ENCODE assay signal across 24 mouse cellular contexts in genomic region chr19:43617761-43618349, GRCm38 (mm10). TPM values are rescaled to one million over a fixed set of nuclear protein-coding genes. Genes with fewer than 3 reads are reported as not detected.
A peak's percentile ranks its signal among the peaks of the same experiment; 100 is the strongest.
DNase-seq lines count a peak whose midpoint lies in the region; ATAC-seq lines count a peak whose summit lies in the region.
"Had no signal": no experiment of that assay in that cellular context is flagged by ENCODE, and none has a peak within 500 bp of the region (broad histone marks: within the 10 kb centered on the region; RNA-seq: fewer than 3 reads in every experiment).

No protein-coding gene starts in this region.

- H3K4me2 ChIP-seq in midbrain, embryonic 11.5 days, result no peak overlapping the region
- H3K4me2 ChIP-seq in intestine, embryonic 15.5 days (replicated peaks), result peak overlapping the region; percentile 85
- H3K4me2 ChIP-seq: embryonic facial prominence, embryonic 12.5 days; embryonic facial prominence, embryonic 15.5 days; heart, embryonic 11.5 days had no signal

- 40% methylated on average over 10 of the region's 10 CpGs for WGBS in midbrain, embryonic 11.5 days
- WGBS in midbrain, embryonic 10.5 days, result 19% methylated on average over 10 of the region's 10 CpGs
- 46% methylated on average over 10 of the region's 10 CpGs for WGBS in intestine, embryonic 15.5 days
- WGBS in limb, embryonic 10.5 days, result 38% methylated on average over 10 of the region's 10 CpGs

- H3K4me3 ChIP-seq in midbrain, embryonic 11.5 days (ENCODE audit: low read depth, low read length), result no peak overlapping the region
- H3K4me3 ChIP-seq in midbrain, embryonic 10.5 days, result no peak overlapping the region
- H3K4me3 ChIP-seq in intestine, embryonic 15.5 days (replicated peaks), result peak overlapping the region; percentile 0; the same call in 1 of the 2 replicates
- H3K4me3 ChIP-seq in limb, embryonic 10.5 days, result no peak overlapping the region
- H3K4me3 ChIP-seq: embryonic facial prominence, embryonic 12.5 days; embryonic facial prominence, embryonic 15.5 days; heart, adult 2 months had no signal

- ATAC-seq in midbrain, embryonic 11.5 days (ENCODE audit: low FRiP score), result no peak
- no peak for ATAC-seq in intestine, embryonic 15.5 days
- ATAC-seq: activated CD4-positive, CD25-positive, alpha-beta regulatory T cell, adult 4 months; hindbrain, embryonic 16.5 days had no signal

- H3K36me3 ChIP-seq in midbrain, embryonic 11.5 days (ENCODE audit: control insufficient read depth, insufficient read depth, low read length), result no peaks in the 10 kb centered on the region
- H3K36me3 ChIP-seq in midbrain, embryonic 10.5 days, result no peaks in the 10 kb centered on the region
- H3K36me3 ChIP-seq in intestine, embryonic 15.5 days, result no peaks in the 10 kb centered on the region
- no peaks in the 10 kb centered on the region for H3K36me3 ChIP-seq in limb, embryonic 10.5 days
- H3K36me3 ChIP-seq: embryonic facial prominence, embryonic 12.5 days; embryonic facial prominence, embryonic 15.5 days had no signal

- H3K4me1 ChIP-seq in midbrain, embryonic 11.5 days (ENCODE audit: control insufficient read depth, insufficient read depth, low read length), result peaks cover 18% of the 10 kb centered on the region
- peaks cover 42% of the 10 kb centered on the region for H3K4me1 ChIP-seq in midbrain, embryonic 10.5 days
- peaks cover 27% of the 10 kb centered on the region for H3K4me1 ChIP-seq in intestine, embryonic 15.5 days (replicated peaks)
- peaks cover 32% of the 10 kb centered on the region for H3K4me1 ChIP-seq in limb, embryonic 10.5 days

- peaks cover 94% of the 10 kb centered on the region for H3K27me3 ChIP-seq in midbrain, embryonic 11.5 days (ENCODE audit: control insufficient read depth, insufficient read depth, low read length)
- H3K27me3 ChIP-seq in midbrain, embryonic 10.5 days (ENCODE audit: low read depth, poor library complexity, severe bottlenecking), result peaks cover 100% of the 10 kb centered on the region
- H3K27me3 ChIP-seq in intestine, embryonic 15.5 days (replicated peaks), result peaks cover 40% of the 10 kb centered on the region
- peaks cover 100% of the 10 kb centered on the region for H3K27me3 ChIP-seq in limb, embryonic 10.5 days (ENCODE audit: low read depth, poor library complexity, severe bottlenecking)

- H3K27ac ChIP-seq in midbrain, embryonic 11.5 days (ENCODE audit: low read depth, low read length), result no peak overlapping the region
- no peak overlapping the region for H3K27ac ChIP-seq in midbrain, embryonic 10.5 days (replicated peaks)
- peak overlapping the region; percentile 28; the same call in 1 of the 2 replicates for H3K27ac ChIP-seq in intestine, embryonic 15.5 days
- H3K27ac ChIP-seq in limb, embryonic 10.5 days, result no peak overlapping the region
- H3K27ac ChIP-seq: embryonic facial prominence, embryonic 12.5 days; embryonic facial prominence, embryonic 15.5 days; heart, adult 2 months had no signal

- H3K9me3 ChIP-seq in midbrain, embryonic 11.5 days (ENCODE audit: control insufficient read depth, low read length), result no peaks in the 10 kb centered on the region
- no peaks in the 10 kb centered on the region for H3K9me3 ChIP-seq in midbrain, embryonic 10.5 days (replicated peaks)
- no peaks in the 10 kb centered on the region for H3K9me3 ChIP-seq in intestine, embryonic 15.5 days
- H3K9me3 ChIP-seq in limb, embryonic 10.5 days (replicated peaks), result no peaks in the 10 kb centered on the region
- H3K9me3 ChIP-seq: embryonic facial prominence, embryonic 12.5 days; embryonic facial prominence, embryonic 15.5 days had no signal

- H3K9ac ChIP-seq in midbrain, embryonic 11.5 days (ENCODE audit: low read length), result no peak overlapping the region
- no peak overlapping the region for H3K9ac ChIP-seq in intestine, embryonic 15.5 days
- H3K9ac ChIP-seq: embryonic facial prominence, embryonic 12.5 days; embryonic facial prominence, embryonic 15.5 days had no signal

- peak; percentile 56 for DNase-seq in heart, adult 11 months
- DNase-seq in heart, adult 9 months (ENCODE audit: low spot score in 2 of 2), result no peak
- DNase-seq in midbrain, embryonic 11.5 days (ENCODE audit: low spot score, missing footprints), result peak; percentile 90
- DNase-seq in midbrain, embryonic 10.5 days (ENCODE audit: low spot score), result no peak
- peak; percentile 33 for DNase-seq in limb, embryonic 10.5 days (ENCODE audit: low spot score)
- DNase-seq in embryo, embryonic 11 days, result no peak
- DNase-seq in cerebellum, adult 11 months, result no peak
- DNase-seq: adrenal gland, adult 8-10 months; adrenal gland, postnatal 25 days; cerebellum, adult 2 months; cerebellum, adult 9-11 months; cerebellum, postnatal 25 days; gastrocnemius, postnatal 25 days; heart, adult 2 months; kidney, adult 18-20 months had no signal

RNA-seq across cellular contexts. Expression of gene Nkx2-3, which starts 5.7 kb away (rescaled TPM):
- polyA plus RNA-seq in midbrain, embryonic 11.5 days (2014; fragmentation: Nextera tagmentation; extraction: Ambion mirVana), result 0.60 and 0.77 TPM in 2 replicates
- 0.21 and 0.42 TPM in 2 replicates for polyA plus RNA-seq in midbrain, embryonic 10.5 days (2016; fragmentation: Nextera tagmentation; extraction: Ambion mirVana)
- polyA plus RNA-seq in intestine, embryonic 15.5 days (2015; fragmentation: Nextera tagmentation; extraction: Ambion mirVana), result 80.9 and 88.1 TPM in 2 replicates
- 0.65 TPM in 1 of 2 replicates, not detected in the other for polyA plus RNA-seq in limb, embryonic 10.5 days (2016; fragmentation: Nextera tagmentation; extraction: Ambion mirVana)
- polyA plus RNA-seq: activated CD4-positive, CD25-positive, alpha-beta regulatory T cell, adult 4 months; cerebellum, adult 2 months; cortical plate, adult 2 months; heart, adult 2 months; heart, embryonic 11.5 days; heart, embryonic 14.5 days; heart, postnatal 0 days; hindbrain, embryonic 16.5 days had no signal

RNA-seq across cellular contexts. Expression of gene Slc25a28, which starts 56.8 kb away (rescaled TPM):
- polyA plus RNA-seq in midbrain, embryonic 11.5 days (2014; fragmentation: Nextera tagmentation; extraction: Ambion mirVana), result 7.6 and 9.7 TPM in 2 replicates
- polyA plus RNA-seq in midbrain, embryonic 10.5 days (2016; fragmentation: Nextera tagmentation; extraction: Ambion mirVana), result 10.3 and 11.5 TPM in 2 replicates
- 19.1 and 19.9 TPM in 2 replicates for polyA plus RNA-seq in intestine, embryonic 15.5 days (2015; fragmentation: Nextera tagmentation; extraction: Ambion mirVana)
- 10.8 and 12.7 TPM in 2 replicates for polyA plus RNA-seq in limb, embryonic 10.5 days (2016; fragmentation: Nextera tagmentation; extraction: Ambion mirVana)

Comparison
In these comparisons a context has a peak if more than half of its experiments do, and no peak if none do; other contexts are left out.
1. DNase-seq: peak in heart, adult 11 months (single experiment), midbrain, embryonic 11.5 days (single experiment) and limb, embryonic 10.5 days (single experiment); none in heart, adult 9 months (0 of 2), midbrain, embryonic 10.5 days (single experiment), embryo, embryonic 11 days (single experiment) and cerebellum, adult 11 months (single experiment).
2. RNA of gene Nkx2-3, which starts 5.7 kb away (polyA plus RNA-seq): 80.9 to 88.1 TPM in intestine, embryonic 15.5 days; 0.60 to 0.77 TPM in midbrain, embryonic 11.5 days, 0.21 to 0.42 TPM in midbrain, embryonic 10.5 days and 0.65 TPM in limb, embryonic 10.5 days; every median in the first group is over 10 times any median in the second.